Mouse (Mus musculus): ENCODE data around the gene Ifrd2. TPM values are rescaled to one million over a fixed set of nuclear protein-coding genes. Genes with fewer than 3 reads are reported as not detected.

Ifrd2 gene
- total and polyA plus RNA-seq, 3 experiments = 147 to 292 TPM; not detected in 1

- no peak for TF ChIP-seq RCOR1 (IDR thresholded peaks at IDR 0.05; ENCODE audit: low read depth, low read length)
- TF ChIP-seq TAL1 (IDR thresholded peaks at IDR 0.05; ENCODE audit: low read length) = no peak
- TF ChIP-seq MXI1 (IDR thresholded peaks at IDR 0.05; ENCODE audit: low read depth, low read length) = no peak
- no peak for TF ChIP-seq MAFK (IDR thresholded peaks at IDR 0.05; ENCODE audit: borderline replicate concordance, low read depth, low read length)
- TF ChIP-seq CHD2 (IDR thresholded peaks at IDR 0.05; ENCODE audit: low read length) = no peak
- no peak for TF ChIP-seq KAT2A (conservative IDR thresholded peaks at IDR 0.05; ENCODE audit: low read depth, low read length)
- TF ChIP-seq ZNF384 (IDR thresholded peaks at IDR 0.05; ENCODE audit: low read depth, low read length) = no peak
- no peak for TF ChIP-seq MEF2A (IDR thresholded peaks at IDR 0.05; ENCODE audit: extremely low read depth, insufficient replicate concordance, low read depth, low read length, poor library complexity, severe bottlenecking)
- TF ChIP-seq POLR2A (IDR thresholded peaks at IDR 0.05; ENCODE audit: control insufficient read depth in 1 of 2, insufficient read depth in 1 of 2, low read depth in 1 of 2, low read length in 2 of 2, poor library complexity in 1 of 2) = peak in 1 of 2 experiments; percentile 32; a peak in 1 of 4 replicates
- H3K27me3 ChIP-seq (ENCODE audit: control insufficient read depth in 1 of 2, insufficient read depth in 2 of 2, low read length in 2 of 2) = no peaks in the 10 kb centered on the region
- peaks cover 7 to 15% of the 10 kb centered on the region in 2 experiments; a peak in 3 of 4 replicates for H3K4me1 ChIP-seq (ENCODE audit: control insufficient read depth in 1 of 2, insufficient read depth in 2 of 2, low read length in 2 of 2)
- no peak overlapping the region for H3K9ac ChIP-seq (ENCODE audit: control insufficient read depth, low read depth, low read length, poor library complexity, severe bottlenecking)
- no peaks in the 10 kb centered on the region for H3K9me3 ChIP-seq (replicated peaks; ENCODE audit: insufficient read depth, low read length)
- H3K79me2 ChIP-seq (ENCODE audit: control insufficient read depth, insufficient read depth, low read length, poor library complexity) = peaks cover 16% of the 10 kb centered on the region
- no peak for DNase-seq (ENCODE audit: low read depth, low spot score)
- no peak overlapping the region for H3K4me3 ChIP-seq (ENCODE audit: control insufficient read depth in 1 of 2, insufficient read depth in 1 of 2, low read depth in 2 of 2, low read length in 2 of 2)
- no peak overlapping the region for H3K27ac ChIP-seq (ENCODE audit: control insufficient read depth, low read depth, low read length)
- peaks cover 5 to 12% of the 10 kb centered on the region in 2 experiments; a peak in 3 of 4 replicates for H3K36me3 ChIP-seq (ENCODE audit: control insufficient read depth in 1 of 2, insufficient read depth in 2 of 2, low read length in 2 of 2)
These were observed 7.0 kb downstream of the Ifrd2 start for GRCm38 (mm10) chr9:107594281-107595062.

- H3K4me3 ChIP-seq (ENCODE audit: control insufficient read depth in 1 of 2, insufficient read depth in 1 of 2, low read depth in 2 of 2, low read length in 2 of 2) = no peak overlapping the region
- peak; percentile 77 for TF ChIP-seq POLR2AphosphoS2 (IDR thresholded peaks at IDR 0.05; ENCODE audit: low read length)
- TF ChIP-seq POLR2A (IDR thresholded peaks at IDR 0.05; ENCODE audit: control insufficient read depth in 1 of 2, insufficient read depth in 1 of 2, low read depth in 1 of 2, low read length in 2 of 2, poor library complexity in 1 of 2) = peak in 1 of 2 experiments; percentile 50; a peak in 1 of 4 replicates
- TF ChIP-seq MYC (IDR thresholded peaks at IDR 0.05; ENCODE audit: low read depth, low read length) = 0 out of 2 replicates have a peak, but pooled peaks have one; percentile 29
- no peak for TF ChIP-seq ZMIZ1 (IDR thresholded peaks at IDR 0.05; ENCODE audit: low read depth, low read length)
- DNase-seq (ENCODE audit: low read depth, low spot score) = no peak
- peaks cover 0 to 4% of the 10 kb centered on the region in 2 experiments; a peak in 1 of 4 replicates for H3K4me1 ChIP-seq (ENCODE audit: control insufficient read depth in 1 of 2, insufficient read depth in 2 of 2, low read length in 2 of 2)
- H3K79me2 ChIP-seq (ENCODE audit: control insufficient read depth, insufficient read depth, low read length, poor library complexity) = no peaks in the 10 kb centered on the region
- H3K27me3 ChIP-seq (ENCODE audit: control insufficient read depth in 1 of 2, insufficient read depth in 2 of 2, low read length in 2 of 2) = no peaks in the 10 kb centered on the region
- H3K9me3 ChIP-seq (replicated peaks; ENCODE audit: insufficient read depth, low read length) = no peaks in the 10 kb centered on the region
- peaks cover 0 to 1% of the 10 kb centered on the region in 2 experiments; a peak in 1 of 4 replicates for H3K36me3 ChIP-seq (ENCODE audit: control insufficient read depth in 1 of 2, insufficient read depth in 2 of 2, low read length in 2 of 2)
- no peak overlapping the region for H3K9ac ChIP-seq (ENCODE audit: control insufficient read depth, low read depth, low read length, poor library complexity, severe bottlenecking)
- H3K27ac ChIP-seq (ENCODE audit: control insufficient read depth, low read depth, low read length) = no peak overlapping the region
These were observed 9.5 kb downstream of the Ifrd2 start for GRCm38 (mm10) chr9:107596619-107597569.

All from MEL (cell line).